Mouse (Mus musculus) c-Kit-positive CD71-positive TER-119-positive erythroid progenitor cells, embryonic 14.5 days (primary cell): ENCODE results near the gene Pex19.

Source experiments
- DNase-seq: peaks from one replicate; pipeline ENCODE4 v3.0.0-alpha.2; 2013; ENCODE audit warnings: low spot score

Pex19 gene

DNA sequence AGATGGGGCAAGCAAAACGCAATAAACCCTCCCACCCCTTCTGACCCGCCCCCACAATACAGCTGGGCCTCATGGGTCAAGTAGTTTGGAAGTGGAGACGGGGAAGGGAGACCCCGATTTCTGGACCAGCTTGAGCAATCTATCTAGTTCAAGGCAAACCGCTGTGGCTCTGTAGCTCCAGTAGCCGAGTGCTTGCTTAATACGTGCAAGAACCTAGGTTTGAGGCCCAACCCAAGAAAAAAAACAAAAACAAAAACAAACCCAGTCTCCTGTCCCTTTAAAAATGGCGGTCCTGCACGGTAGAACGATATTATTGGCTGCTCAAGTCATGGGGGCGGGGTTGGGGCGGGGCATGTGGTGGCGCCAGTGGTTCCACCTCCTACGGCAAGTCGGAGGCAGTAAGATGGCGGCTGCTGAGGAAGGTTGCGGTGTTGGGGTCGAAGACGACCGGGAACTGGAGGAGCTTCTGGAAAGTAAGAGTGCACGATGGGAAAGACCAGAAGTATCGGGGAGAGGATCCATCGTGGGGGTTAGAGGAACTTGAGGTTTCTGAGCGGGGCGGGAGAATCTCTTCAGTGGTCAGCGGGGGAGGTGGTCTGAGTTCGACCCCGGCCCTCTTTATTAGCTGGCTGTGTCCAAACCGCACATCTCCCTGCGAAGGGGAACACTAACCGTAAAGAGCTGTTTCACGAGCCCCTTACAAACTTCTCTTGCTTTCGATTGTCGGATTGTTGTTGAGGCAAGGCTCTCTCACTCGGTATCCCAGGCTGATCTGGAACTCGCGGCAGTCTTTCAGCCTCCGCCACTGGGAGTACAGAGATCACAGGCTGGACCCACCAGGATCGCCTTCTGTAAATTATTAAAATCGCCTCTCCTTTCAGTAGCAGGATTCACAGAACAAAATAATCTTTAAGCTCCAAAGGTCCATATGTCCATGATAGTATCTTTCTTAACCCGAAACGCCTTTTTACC lies at the start of gene Pex19:
Gene Pex19 (plus strand): TSS at position 380 of the 972 bp plus-strand sequence.
- peak; percentile 89 for DNase-seq

DNA sequence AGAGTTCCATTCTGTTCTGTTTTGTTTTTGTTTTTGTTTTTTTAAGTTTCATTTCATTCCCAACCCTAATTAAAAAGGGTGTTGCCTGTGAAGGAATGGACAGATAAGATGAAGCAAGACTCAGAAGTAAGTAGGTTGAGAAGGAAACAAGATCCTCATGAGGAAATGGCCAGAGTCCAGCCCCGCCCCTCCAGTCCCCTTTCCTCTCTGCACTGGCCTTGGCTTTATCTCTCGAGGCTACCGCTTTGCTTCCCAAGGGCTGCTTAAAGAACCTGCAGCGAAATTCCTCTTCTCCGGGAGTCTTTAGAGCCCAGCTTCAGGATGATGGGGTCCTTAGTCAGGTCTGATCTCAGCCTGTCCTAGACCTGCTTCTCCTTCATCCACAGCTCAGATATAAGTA lies 48.6 kb upstream of the Pex19 start:
- DNase-seq: no peak

DNA sequence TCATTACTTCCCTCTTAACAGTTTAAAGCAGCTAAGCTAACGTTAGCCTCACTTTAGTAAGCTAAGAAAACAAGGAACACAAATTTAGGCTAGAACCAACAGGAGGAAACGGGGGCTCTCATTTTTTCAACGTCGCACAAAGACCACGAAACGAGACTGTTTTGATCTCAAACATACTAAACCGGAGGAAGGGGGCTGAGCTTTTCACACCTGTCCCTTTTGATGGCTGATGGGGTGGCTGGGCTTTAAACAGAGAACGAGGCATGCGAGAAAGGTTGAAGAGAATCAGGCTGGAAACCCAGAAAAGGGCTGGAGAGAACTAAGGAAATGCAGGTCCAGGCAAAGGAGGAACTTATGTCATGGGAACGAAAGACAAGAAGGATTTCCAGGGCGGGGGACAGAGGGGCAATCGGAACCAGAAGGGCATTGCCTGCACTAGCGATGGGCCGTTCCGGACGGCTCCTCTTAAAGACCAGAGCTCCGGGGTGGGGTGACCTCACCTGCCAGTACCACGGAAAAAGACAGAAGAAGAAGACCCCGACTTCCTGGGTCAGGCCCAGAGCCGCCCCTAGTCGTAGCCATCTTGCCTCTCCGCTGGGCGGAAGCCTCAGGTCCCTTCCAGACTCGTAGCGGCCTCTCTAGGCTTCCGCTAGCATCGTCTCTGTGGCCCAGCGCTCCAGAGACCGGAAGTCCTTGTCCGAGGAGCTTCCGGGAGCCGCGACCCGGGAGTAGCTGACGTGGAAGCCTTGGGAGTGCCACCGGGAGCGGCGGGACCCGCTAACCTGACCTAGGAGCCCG lies 44.3 kb upstream of the Pex19 start, which contains the start of the genes Copa and Ncstn:
Gene Copa (plus strand): TSS at position 429 of the 798 bp plus-strand sequence.
Gene Ncstn (minus strand): TSS at position 695 of the 798 bp plus-strand sequence.
- DNase-seq: peak; percentile 92

DNA sequence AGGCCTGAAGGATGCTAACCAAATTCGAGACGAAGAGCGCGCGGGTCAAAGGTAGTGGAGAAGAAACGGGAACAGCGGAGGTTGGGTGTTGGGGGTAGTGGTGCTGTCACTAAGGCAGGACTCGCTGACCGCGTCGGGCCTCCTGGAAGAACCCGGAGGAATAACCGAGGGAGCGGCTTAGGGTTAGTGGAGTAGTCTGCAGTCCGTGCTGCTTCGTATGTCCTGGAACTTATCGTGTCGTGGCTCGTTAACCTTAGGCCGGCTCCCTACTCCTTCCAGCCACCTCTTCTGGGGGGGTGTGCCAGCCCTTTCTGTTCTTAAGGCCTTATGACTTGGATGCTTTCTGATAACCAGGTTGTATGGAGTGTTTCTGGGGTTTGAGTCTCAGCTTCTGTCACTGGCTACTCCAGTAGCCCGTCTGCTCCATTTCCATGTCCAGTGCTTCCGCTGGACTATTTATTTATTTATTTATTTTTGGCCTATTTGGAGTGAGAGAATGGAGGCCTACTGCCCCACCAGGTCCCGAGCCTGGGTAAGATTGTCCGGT lies 43.6 kb upstream of the Pex19 start:
- no peak for DNase-seq

DNA sequence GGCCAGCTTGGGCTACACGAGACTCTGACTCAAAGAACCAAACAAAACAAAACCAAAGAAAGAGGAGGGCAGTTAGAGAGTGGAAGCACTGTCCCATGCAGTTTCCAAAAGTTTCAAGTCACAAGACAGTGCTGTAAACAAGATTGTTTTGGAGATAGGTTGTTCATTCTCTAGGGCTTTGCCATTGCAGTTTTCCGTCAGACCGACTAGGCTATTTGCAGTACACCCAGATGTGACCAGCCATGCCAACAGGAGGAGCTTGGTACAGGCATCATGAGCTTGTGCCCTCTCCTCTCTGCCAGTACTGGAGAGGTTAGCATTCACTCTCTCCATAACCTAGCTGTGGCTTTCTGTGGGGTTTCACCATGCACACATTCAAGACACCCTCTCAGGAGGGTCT lies 33.0 kb upstream of the Pex19 start:
- no peak for DNase-seq

DNA sequence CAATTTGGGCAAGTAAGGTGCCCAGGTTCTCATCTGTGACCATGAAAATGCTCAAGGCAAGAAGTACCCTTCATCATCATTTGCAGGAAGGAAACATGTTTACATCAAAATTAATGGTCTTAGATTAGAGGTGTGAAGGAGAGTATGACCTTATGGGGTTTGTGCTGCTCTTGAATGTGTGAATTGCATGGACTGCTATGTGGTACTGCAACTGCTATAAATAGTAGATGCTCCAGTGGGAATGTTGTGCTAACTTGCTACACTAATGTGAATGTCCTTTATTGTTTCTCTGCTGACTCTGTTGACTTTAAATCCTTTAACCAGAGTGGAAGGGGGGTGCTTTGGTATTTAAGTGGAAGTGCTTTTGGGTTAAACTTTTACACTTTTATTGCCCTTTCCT lies 32.3 kb upstream of the Pex19 start:
- DNase-seq: no peak

DNA sequence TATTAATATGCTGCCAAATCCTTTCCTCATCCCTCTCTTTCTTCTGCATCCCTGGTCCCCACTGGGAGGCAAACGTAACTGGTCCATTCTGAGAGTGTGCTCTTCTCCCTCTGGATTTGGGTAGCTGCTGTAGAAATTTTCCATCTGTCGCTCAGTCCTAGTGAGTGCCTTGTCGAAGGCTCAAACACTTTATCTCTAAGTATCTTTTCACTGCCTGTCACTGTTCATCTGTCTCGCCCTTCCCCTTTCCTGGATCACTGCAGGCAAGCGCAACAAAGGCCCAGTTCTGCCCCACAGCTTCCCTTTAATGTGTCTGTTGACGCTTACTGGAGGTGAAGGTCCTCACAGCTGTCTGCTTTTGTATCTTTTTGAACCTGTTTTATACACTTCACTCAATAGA lies 31.4 kb upstream of the Pex19 start:
- DNase-seq: no peak

DNA sequence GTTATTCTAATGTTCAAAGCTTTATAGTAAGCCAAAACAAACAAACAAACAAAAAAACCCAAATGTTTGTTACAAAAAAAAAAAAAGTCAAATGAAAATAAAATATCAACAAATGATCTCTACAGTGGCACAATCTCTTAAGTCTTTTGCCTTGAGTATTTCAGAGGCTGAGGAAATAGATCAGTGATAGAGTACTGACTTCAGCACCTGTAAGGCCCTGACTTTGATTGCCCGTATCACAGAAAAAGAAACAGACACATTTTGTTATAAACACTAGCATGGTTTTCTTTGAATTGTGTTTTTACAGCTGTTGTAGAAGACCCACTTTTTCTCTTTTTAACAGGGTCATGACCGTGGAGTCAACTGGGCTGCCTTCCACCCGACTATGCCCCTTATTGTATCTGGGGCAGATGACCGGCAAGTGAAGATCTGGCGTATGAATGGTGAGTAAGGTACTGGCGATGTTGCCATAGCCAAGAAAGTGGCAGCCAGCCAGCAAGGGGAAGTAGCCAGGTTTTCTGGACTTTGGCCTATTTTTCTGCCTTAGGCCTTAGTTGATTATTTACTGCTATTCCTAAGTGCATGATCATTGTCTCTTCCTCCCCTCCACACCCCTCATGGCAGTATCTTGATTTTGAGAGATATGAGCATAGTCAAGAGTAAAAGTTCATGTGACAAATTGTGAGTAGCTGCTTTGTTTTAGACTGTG lies 27.1 kb upstream of the Pex19 start:
- DNase-seq: no peak

DNA sequence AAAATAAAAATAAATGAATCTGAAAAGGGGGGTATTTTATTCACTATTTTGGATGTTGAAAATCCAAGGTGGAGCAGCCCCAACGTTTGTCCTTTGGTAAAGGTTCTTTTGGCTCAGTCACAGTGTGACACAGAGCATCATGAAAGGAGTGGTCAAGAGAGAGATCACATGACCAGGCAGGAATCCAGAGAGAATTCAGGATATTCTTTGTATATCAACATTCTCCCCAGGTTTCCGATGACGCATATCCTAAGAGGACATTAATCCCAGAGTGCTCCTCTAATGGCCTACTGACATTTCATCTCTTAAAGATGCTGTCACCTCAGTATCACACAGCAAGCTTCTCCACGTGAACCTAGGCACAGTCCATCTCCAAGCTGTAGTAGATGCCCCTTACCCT lies 22.9 kb upstream of the Pex19 start:
- no peak for DNase-seq

DNA sequence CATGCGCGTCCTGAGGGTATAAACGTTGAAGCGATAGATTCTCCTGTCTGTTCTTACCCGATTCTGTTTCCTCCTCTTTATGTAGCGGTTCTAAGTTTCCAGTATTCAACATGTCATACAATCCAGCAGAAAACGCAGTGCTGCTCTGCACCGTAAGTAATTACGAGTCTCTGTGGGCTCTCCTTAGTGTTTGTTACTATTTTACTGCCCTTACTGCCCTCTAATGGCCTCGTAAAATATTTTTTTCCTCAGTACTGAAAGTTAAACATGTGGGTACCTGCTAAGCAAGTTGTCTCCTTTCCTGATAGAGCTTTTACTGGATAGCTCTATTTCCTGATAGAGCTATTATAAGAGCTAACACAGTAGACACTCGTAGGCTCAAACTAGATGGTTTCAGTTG lies 21.5 kb upstream of the Pex19 start:
- DNase-seq: no peak

DNA sequence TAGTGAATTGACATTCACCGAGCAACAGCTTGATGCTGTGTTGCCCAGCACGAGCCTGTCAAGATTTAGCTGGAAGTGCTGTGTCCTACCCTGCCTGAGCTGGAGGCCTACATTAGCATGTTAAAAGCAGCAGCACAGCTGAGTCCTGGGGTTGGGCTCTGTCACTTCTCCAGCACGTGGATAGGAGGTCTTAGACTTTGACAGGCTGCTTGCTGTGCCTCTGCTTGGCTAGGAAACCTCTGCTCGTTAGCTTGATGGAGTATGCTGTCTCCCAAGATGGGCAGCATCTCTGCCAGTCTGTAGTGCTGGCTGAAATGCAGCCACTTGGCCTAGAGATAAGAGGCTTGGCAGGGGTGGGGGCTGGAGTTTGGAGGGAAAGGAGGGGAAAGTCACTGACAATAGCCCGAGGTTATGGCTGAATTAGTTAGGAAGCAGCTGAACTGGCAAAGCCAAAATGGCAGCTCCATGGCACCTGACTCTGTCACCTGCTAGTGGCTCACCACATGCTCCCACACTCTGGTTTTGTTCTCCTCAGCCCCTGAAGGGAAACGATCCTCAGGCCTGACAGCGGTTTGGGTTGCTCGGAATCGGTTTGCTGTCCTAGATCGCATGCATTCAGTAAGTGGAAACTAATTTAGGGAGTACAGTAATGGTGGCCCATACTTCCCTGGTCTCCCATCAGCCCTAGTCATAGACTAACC lies 18.6 kb upstream of the Pex19 start:
- no peak for DNase-seq

DNA sequence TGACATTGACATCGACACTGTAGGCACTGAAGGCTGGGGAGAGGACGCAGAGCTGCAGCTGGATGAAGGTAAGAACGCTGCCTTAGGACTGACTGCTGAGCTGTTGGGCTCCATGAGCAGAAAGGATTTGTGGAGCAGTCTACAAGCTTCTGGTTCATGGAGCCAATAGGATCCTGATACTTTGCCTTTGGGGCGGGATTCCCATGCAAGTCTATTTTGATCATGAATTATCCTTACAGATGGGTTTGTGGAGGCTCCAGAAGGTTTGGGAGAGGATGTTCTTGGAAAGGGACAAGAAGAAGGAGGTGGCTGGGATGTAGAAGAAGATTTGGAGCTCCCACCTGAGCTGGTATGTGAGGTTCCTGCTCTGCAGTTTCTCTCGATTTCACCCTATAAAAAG lies 9.6 kb upstream of the Pex19 start:
- DNase-seq: no peak

DNA sequence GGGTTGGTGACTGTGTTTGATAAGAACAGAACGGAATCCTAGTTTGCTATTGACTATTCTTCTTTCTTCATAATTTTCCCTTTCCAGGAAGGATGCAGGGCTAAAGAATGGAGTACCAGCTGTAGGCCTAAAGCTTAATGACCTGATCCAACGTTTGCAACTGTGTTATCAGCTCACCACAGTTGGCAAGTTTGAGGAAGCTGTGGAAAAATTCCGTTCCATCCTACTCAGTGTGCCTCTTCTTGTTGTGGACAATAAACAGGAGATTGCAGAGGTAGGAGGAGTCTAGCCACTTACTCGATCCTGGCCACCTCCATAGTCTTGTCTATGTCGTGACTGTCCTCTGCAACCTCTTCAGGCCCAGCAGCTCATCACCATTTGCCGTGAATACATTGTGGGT lies 7.5 kb upstream of the Pex19 start:
- no peak for DNase-seq

DNA sequence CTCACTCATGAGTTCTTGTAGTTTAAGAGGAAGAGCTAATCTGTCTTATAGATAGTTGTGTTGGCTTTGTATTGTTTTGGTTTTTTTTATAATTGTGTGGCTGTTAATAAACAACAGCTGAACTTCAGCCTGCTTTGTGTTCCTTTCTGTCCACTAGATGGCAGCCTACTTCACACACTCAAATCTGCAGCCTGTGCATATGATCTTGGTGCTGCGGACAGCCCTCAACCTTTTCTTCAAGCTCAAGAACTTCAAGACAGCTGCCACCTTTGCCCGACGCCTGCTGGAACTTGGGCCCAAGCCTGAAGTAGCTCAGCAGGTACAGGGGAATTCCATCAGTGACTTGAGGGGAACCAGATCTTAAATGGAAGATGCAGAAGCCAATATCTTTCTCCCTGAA lies 6.8 kb upstream of the Pex19 start:
- peak; percentile 45 for DNase-seq

DNA sequence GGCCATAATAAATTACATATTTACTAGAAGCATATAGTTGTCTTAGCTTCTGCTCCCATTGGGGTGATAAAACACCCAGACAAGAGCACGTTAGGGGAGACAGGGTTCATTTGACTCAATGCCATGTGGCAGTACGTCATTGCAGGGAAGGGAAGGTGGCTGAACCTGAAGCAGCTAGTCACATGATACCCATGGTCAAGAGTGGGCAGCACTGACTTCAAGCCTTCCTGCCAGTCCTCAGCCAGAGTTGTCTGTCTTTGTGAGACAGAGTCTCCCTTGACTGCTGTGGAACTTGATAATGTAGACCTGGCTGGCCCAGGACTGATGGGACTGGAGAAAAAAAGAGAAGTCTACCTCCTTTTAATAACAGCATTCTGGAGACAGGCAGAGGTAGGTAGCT lies 3.9 kb upstream of the Pex19 start:
- DNase-seq: no peak

DNA sequence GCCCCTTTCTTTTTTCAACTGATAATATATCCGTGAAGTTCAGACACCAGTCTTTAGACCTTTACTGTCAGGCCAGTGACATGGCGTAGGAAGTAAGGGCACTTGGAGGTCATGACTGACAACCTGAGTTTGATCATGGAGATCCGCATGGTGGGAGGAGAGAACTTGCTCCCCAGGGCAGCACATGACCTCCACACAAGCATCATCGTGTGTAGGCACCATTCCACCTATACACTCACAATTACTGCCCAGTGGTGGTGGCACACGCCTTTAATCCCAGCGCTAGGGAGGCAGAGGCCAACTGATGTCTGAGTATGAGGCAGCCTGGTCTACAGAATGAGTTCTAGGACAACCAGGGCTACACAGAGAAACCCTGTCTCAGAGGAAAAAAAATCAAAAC lies 2.0 kb upstream of the Pex19 start:
- no peak for DNase-seq

DNA sequence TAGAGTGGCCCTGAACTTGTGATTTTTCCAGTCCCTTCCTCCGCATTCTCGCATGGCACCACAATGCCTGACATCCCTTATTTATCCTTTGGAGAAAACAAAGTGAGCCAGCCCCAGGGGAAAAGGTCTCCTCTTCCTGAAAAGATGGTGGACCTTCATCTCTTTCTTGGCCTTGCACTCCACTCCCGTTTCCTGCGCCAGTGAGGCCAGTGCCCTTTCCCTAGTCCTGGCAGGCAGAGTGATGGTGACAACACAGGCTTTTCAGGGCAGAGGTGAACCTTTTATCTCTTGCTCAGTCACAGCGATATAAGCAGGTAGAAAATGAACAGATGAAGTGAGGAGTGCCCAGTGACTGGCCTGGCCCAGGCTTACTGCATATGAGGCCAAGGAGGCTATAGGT lies 932 bp downstream of the Pex19 start:
- no peak for DNase-seq

DNA sequence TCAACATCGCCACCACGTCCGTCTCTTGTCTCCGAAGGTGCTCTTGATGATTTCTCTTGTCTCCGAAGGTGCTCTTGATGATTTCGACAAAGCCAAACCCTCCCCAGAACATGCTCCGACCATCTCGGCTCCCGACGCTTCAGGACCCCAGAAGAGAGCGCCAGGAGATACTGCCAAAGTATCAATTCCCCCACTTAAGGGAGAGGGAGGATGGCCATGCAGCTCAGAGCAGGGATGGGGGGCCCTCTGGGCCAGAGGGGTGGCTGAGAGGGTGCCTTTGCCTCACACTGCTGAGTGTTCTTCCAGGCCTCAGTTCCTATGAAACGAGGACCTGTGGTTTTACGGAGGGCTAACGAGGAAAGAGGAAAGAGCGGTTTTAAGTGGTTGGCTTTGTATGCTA lies 2.0 kb downstream of the Pex19 start:
- no peak for DNase-seq

DNA sequence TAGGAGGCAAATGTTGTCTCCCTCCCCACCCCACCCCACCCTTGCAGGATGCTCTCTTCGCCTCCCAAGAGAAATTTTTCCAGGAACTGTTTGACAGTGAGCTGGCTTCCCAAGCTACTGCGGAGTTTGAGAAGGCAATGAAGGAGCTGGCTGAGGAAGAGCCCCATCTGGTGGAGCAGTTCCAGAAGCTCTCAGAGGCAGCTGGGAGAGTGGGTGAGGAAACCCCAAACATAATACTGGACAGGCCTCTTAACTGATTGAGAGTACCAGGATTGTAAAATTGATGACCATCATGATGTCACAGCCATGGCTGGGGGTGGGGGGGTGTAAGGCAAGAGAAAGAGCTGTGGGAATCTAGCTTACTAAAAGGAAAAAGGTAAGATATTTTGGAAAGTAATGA lies 2.6 kb downstream of the Pex19 start:
- no peak for DNase-seq

DNA sequence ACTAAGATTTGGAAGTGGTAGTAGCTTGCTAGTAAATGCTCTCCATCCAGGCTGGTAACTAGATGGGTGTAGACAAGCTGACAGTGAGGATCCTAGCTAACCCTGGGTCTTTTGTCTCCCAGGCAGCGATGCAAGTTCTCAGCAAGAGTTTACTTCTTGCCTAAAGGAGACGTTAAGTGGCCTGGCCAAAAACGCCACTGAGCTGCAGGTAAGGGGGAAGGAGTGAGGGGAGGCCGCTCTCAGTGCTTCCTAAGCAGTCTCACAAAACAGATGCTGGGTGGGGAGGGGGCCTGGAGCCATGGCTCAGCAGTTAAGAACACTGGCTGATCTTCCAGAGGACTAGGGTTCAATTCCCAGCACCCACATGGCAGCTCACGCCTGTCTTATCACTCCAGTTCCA lies 3.2 kb downstream of the Pex19 start:
- no peak for DNase-seq

DNA sequence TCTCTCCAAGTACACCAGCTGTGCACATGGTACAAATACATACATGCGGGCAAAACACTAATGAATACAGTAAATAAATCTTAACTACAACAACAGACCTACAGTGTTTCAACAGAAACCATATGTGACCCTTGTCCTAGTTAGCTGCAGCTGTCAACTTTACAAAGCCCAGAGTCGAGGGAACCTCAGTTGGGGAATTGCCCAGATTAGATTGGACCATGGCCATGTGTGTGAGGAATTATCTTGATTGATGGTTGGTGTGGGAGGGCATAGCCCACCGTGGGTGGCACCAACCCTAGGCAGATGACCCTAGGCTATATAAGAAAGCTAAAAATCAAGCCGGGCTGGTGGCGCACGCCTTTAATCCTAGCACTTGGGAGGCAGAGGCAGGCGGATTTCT lies 5.8 kb downstream of the Pex19 start:
- no peak for DNase-seq
